Mouse (Mus musculus) liver, postnatal 0 days (tissue): ENCODE data around the gene Capn3. TPM values are rescaled to one million over a fixed set of nuclear protein-coding genes. Genes with fewer than 3 reads are reported as not detected.

Source experiments
- ATAC-seq: fragments of 200-750 bp; cut with Nextera tagmentation; 2 replicates; pipeline ENCODE4 v1.8.0; 2017; ENCODE audit warnings: mild to moderate bottlenecking, moderate library complexity
- DNase-seq: peaks from one replicate; pipeline ENCODE4 v3.0.0-alpha.2; 2016
- H3K27ac ChIP-seq: fragments of 300-500 bp; sonication (generic); 2 replicates; pipeline ENCODE4 v1.5.1; 2014; ENCODE audit warnings: antibody characterized with exemption, moderate library complexity, mild to moderate bottlenecking, low read depth
- H3K27me3 ChIP-seq: fragments of 300-500 bp; sonication (generic); 2 replicates; pipeline ENCODE4 v1.6.1; 2014; ENCODE audit warnings: low read length, control low read depth, mixed read lengths; ENCODE audit not compliant: insufficient read depth
- H3K36me3 ChIP-seq: fragments of 300-500 bp; sonication (generic); replicated peaks from 2 replicates; pipeline ENCODE4 v1.6.1; 2014; ENCODE audit warnings: mild to moderate bottlenecking, control low read depth, low read length, moderate library complexity, mixed read lengths; ENCODE audit not compliant: insufficient read depth
- H3K4me1 ChIP-seq: fragments of 300-500 bp; sonication (generic); 2 replicates; pipeline ENCODE4 v1.6.1; 2014; ENCODE audit warnings: antibody characterized with exemption, mild to moderate bottlenecking, control low read depth; ENCODE audit not compliant: insufficient read depth
- H3K4me2 ChIP-seq: fragments of 300-500 bp; sonication (generic); 2 replicates; pipeline ENCODE4 v1.6.1; 2014; ENCODE audit warnings: low read depth, mild to moderate bottlenecking, low read length, moderate library complexity, mixed read lengths
- H3K4me3 ChIP-seq: fragments of 300-500 bp; sonication (generic); 2 replicates; pipeline ENCODE4 v1.5.1; 2014; ENCODE audit warnings: low read depth, low read length
- H3K9ac ChIP-seq: fragments of 300-500 bp; sonication (generic); replicated peaks from 2 replicates; pipeline ENCODE4 v1.6.1; 2014; ENCODE audit warnings: mild to moderate bottlenecking, moderate library complexity
- H3K9me3 ChIP-seq: fragments of 300-500 bp; sonication (generic); 2 replicates; pipeline ENCODE4 v1.6.1; 2016; ENCODE audit warnings: mild to moderate bottlenecking, control low read depth, low read length, mixed read lengths
- CTCF ChIP-seq: sonication (generic); IDR thresholded peaks from 2 replicates; pipeline ENCODE4 v1.5.1; 2016; ENCODE audit warnings: antibody characterized with exemption, low read depth
- EP300 ChIP-seq: IDR thresholded peaks from 2 replicates; pipeline ENCODE4 v1.6.1; 2016; ENCODE audit warnings: antibody characterized with exemption, low read depth, mild to moderate bottlenecking
- WGBS: fragments of 180-500 bp; shearing (Covaris S2); extraction: QIAGEN DNeasy Blood & Tissue Kit; methylation state at CpG from one replicate; pipeline ENCODE4 v1.1.7; 2014; ENCODE audit not compliant: insufficient replicate concordance; 5-methylcytosine and 5-hydroxymethylcytosine counted together
- polyA plus RNA-seq: library from polyadenylated mRNA; unstranded; fragments of >200 nt; fragmentation: Nextera tagmentation; extraction: Ambion mirVana; gene quantifications from 2 replicates; pipeline ENCODE4 v1.2.1, GENCODE M21; 2015

Gene Capn3
- polyA plus RNA-seq, 1 experiment from 2014 or later = 4.7 TPM

GRCm38 (mm10) chr2:120502605-120502990, 46.8 kb downstream of the Capn3 start:
- H3K4me1 ChIP-seq = peaks cover 6% of the 10 kb centered on the region
- no peak overlapping the region for H3K27ac ChIP-seq
- WGBS = 54% methylated on average over 3 of the region's 3 CpGs
- TF ChIP-seq CTCF (no peak), EP300 (no peak)
- no peak for ATAC-seq
- H3K4me3 ChIP-seq = no peak overlapping the region
- no peak overlapping the region for H3K4me2 ChIP-seq
- H3K36me3 ChIP-seq = peaks cover 5% of the 10 kb centered on the region; the same call in 1 of the 2 replicates
- H3K9me3 ChIP-seq = no peaks in the 10 kb centered on the region
- no peaks in the 10 kb centered on the region for H3K27me3 ChIP-seq
- no peak overlapping the region for H3K9ac ChIP-seq
- DNase-seq = peak; percentile 31

- 82% methylated on average over 6 of the region's 6 CpGs for WGBS
Measured at GRCm38 (mm10) chr2:120503094-120503493, 47.3 kb downstream of the Capn3 start.

GRCm38 (mm10) chr2:120503992-120504391, 48.2 kb downstream of the Capn3 start:
- H3K27ac ChIP-seq = no peak overlapping the region
- peaks cover 6% of the 10 kb centered on the region for H3K4me1 ChIP-seq

More at GRCm38 (mm10) chr2:120503094-120503493, 47.3 kb downstream of the Capn3 start:
- TF ChIP-seq CTCF = no peak
- TF ChIP-seq EP300 = no peak
- no peak overlapping the region for H3K27ac ChIP-seq
- no peak for DNase-seq
- no peak overlapping the region for H3K9ac ChIP-seq
- H3K4me3 ChIP-seq = no peak overlapping the region
- H3K4me1 ChIP-seq = peaks cover 6% of the 10 kb centered on the region
- no peaks in the 10 kb centered on the region for H3K27me3 ChIP-seq
- H3K4me2 ChIP-seq = no peak overlapping the region
- no peak for ATAC-seq
- H3K36me3 ChIP-seq = peaks cover 5% of the 10 kb centered on the region; the same call in 1 of the 2 replicates
- H3K9me3 ChIP-seq = no peaks in the 10 kb centered on the region

DNA sequence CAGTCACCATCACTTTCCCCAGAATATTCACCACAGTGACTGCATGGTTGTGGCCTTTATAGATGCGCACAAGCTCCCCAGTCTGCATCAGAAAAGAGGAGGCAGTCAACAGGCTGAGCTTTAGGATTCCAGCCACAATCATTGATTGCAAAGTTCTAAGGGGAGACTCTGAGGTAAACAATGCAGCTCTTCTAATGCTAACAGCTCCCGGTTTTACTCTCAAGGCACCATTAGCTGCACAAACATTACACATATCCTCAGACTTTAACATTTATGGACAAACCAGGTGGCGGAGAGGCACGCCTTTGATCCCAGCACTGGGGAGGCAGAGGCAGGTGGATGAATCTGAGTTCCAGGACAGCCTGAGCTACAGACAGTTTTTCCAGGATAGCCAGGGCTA, 58.4 kb downstream of the Capn3 start:
- WGBS = 71% methylated on average over 4 of the region's 4 CpGs
- no peak overlapping the region for H3K9ac ChIP-seq
- H3K4me2 ChIP-seq = no peak overlapping the region
- H3K27ac ChIP-seq = no peak overlapping the region
- no peaks in the 10 kb centered on the region for H3K4me1 ChIP-seq
- peaks cover 65% of the 10 kb centered on the region for H3K36me3 ChIP-seq
- DNase-seq (no peak), ATAC-seq (no peak)
- no peaks in the 10 kb centered on the region for H3K27me3 ChIP-seq
- H3K9me3 ChIP-seq = no peaks in the 10 kb centered on the region
- no peak for TF ChIP-seq CTCF
- TF ChIP-seq EP300 = no peak
- H3K4me3 ChIP-seq = no peak overlapping the region

More at GRCm38 (mm10) chr2:120503992-120504391, 48.2 kb downstream of the Capn3 start:
- Histone ChIP-seq H3K27me3 (no peaks in the 10 kb centered on the region), H3K36me3 (peaks cover 6% of the 10 kb centered on the region; the same call in 1 of the 2 replicates), H3K4me2 (no peak overlapping the region), H3K9ac (no peak overlapping the region), H3K9me3 (no peaks in the 10 kb centered on the region), H3K4me3 (no peak overlapping the region)
- TF ChIP-seq EP300 (no peak), CTCF (no peak)
- no peak for DNase-seq
- no peak for ATAC-seq
- WGBS = 74% methylated on average over 5 of the region's 5 CpGs

DNA sequence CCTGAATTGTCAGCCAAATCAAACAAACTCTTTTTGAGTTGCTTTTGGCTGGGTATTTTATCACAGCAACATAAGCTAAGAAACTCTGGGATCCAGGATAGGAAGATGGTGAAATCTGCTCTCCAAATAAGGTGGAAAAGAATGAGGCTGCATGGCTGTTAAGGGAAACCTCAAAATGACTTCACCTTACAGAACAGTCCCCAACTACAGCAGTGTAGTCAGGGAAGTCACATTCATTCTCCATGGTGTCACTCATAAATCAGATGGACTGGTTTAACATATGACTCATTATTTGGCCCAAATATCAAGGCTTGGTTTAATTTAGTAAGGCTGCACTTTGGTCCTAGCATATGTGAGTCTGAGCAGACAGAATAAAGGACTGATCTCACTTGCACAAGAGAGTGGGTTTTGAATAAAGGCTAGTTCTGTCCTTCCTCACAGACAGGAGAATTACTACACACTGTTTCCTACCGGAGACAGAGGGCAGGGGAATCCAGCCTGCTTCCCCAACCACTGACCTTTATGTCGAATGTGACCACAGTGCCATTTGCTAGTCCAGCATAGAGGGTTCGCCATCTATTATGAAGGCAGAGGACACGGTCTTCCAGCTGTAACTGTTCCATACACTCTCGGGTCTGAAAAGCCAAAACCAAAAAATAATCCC, 62.9 kb downstream of the Capn3 start:
- Histone ChIP-seq H3K9me3 (no peaks in the 10 kb centered on the region), H3K27ac (no peak overlapping the region), H3K36me3 (peaks cover 74% of the 10 kb centered on the region), H3K4me2 (no peak overlapping the region), H3K4me1 (no peaks in the 10 kb centered on the region), H3K9ac (no peak overlapping the region), H3K27me3 (no peaks in the 10 kb centered on the region), H3K4me3 (no peak overlapping the region)
- no peak for TF ChIP-seq EP300
- no peak for TF ChIP-seq CTCF
- ATAC-seq = no peak
- DNase-seq = no peak
- WGBS = 87% methylated on average over 5 of the region's 5 CpGs

DNA sequence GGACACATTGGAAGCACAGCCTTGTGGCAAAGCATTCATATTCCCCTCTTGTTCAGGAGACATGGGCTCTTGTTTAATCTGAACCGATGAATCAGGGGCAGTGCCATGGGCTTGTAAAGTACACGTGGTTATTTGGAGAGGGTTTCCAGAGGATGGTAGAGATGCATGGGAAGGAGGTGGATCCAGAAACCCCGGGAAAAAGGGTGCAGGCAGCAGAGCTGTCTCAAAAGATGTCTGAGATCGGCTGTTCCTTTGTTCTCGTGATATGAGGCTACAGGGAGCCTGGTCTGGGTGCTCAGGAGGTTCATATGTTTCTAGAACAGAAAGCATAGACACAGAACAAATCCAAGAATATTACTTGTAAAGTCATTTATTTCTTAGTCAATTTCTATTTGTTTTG, 71.0 kb downstream of the Capn3 start:
- Histone ChIP-seq H3K4me2 (no peak overlapping the region), H3K4me3 (no peak overlapping the region), H3K4me1 (no peaks in the 10 kb centered on the region), H3K27ac (no peak overlapping the region), H3K27me3 (no peaks in the 10 kb centered on the region), H3K36me3 (peaks cover 81% of the 10 kb centered on the region), H3K9me3 (no peaks in the 10 kb centered on the region), H3K9ac (no peak overlapping the region)
- ATAC-seq (no peak), DNase-seq (no peak)
- WGBS = 76% methylated on average over 5 of the region's 5 CpGs
- TF ChIP-seq EP300 (no peak), CTCF (no peak)
